Mouse (Mus musculus) embryonic facial prominence, embryonic 11.5 days (tissue): ENCODE results near the gene Pkhd1. TPM values are rescaled to one million over a fixed set of nuclear protein-coding genes. Genes with fewer than 3 reads are reported as not detected.

Experiments used
- ATAC-seq: fragments of 200-750 bp; cut with Nextera tagmentation; replicated peaks from 2 replicates; pipeline ENCODE4 v1.8.0; 2017; ENCODE audit warnings: low read depth; ENCODE audit not compliant: insufficient number of reproducible peaks, low FRiP score, low TSS enrichment
- DNase-seq: peaks from one replicate; pipeline ENCODE4 v3.0.0-alpha.2; 2015; ENCODE audit warnings: low spot score
- H3K27ac ChIP-seq: fragments of 300-500 bp; sonication (generic); replicated peaks from 2 replicates; pipeline ENCODE4 v1.5.1; 2014; ENCODE audit warnings: mild to moderate bottlenecking, low read depth, low read length, control low read depth
- H3K27me3 ChIP-seq: fragments of 300-500 bp; sonication (generic); 2 replicates; pipeline ENCODE4 v1.6.1; 2014; ENCODE audit warnings: mild to moderate bottlenecking, low read length, moderate library complexity, mixed read lengths; ENCODE audit not compliant: control insufficient read depth, insufficient read depth
- H3K36me3 ChIP-seq: fragments of 300-500 bp; sonication (generic); replicated peaks from 2 replicates; pipeline ENCODE4 v1.6.1; 2014; ENCODE audit warnings: low read depth, mild to moderate bottlenecking, low read length, moderate library complexity, mixed read lengths; ENCODE audit not compliant: control insufficient read depth, insufficient read depth
- H3K4me1 ChIP-seq: fragments of 300-500 bp; sonication (generic); 2 replicates; pipeline ENCODE4 v1.6.1; 2014; ENCODE audit warnings: low read length, mixed read lengths; ENCODE audit not compliant: control insufficient read depth, insufficient read depth
- H3K4me2 ChIP-seq: fragments of 300-500 bp; sonication (generic); 2 replicates; pipeline ENCODE4 v1.6.1; 2014; ENCODE audit warnings: low read depth, mild to moderate bottlenecking, control low read depth, low read length, moderate library complexity
- H3K4me3 ChIP-seq: fragments of 300-500 bp; sonication (generic); 2 replicates; pipeline ENCODE4 v1.5.1; 2014; ENCODE audit warnings: low read depth, low read length, control low read depth
- H3K9ac ChIP-seq: fragments of 300-500 bp; sonication (generic); replicated peaks from 2 replicates; pipeline ENCODE4 v1.6.1; 2014; ENCODE audit warnings: mild to moderate bottlenecking, control low read depth, low read length
- H3K9me3 ChIP-seq: fragments of 300-500 bp; sonication (generic); replicated peaks from 2 replicates; pipeline ENCODE4 v1.6.1; 2016; ENCODE audit warnings: mild to moderate bottlenecking, low read length, inconsistent platforms, mixed read lengths; ENCODE audit not compliant: control insufficient read depth
- WGBS: fragments of 180-500 bp; shearing (Covaris S2); extraction: QIAGEN DNeasy Blood & Tissue Kit; methylation state at CpG from one replicate; pipeline ENCODE4 v1.1.7; 2014; 5-methylcytosine and 5-hydroxymethylcytosine counted together
- polyA plus RNA-seq: library from polyadenylated mRNA; unstranded; fragments of >200 nt; fragmentation: Nextera tagmentation; extraction: Ambion mirVana; gene quantifications from 2 replicates; pipeline ENCODE4 v1.2.1, GENCODE M21; 2014

Pkhd1 gene
- polyA plus RNA-seq, 1 experiment from 2014 or later, result not detected

DNA sequence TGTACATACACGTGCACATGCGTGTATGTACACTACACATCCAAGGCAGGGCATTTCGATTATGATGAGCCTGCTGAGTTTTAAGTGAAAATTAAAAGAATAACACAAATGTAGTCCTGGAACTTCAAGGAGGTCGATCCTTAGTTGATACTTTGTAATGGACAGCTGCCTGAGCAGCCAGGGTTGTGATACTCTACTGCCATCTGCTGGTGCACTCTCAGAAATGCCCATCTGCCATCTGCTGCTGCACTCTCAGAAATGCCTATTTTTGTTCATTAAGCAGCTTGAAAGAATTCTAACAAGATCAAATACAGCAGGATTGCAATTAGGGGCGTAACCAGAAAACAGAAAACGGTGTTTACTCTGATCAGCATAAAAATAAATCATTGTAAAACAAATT is 63.5 kb downstream of the Pkhd1 start:
- H3K4me2 ChIP-seq, result no peak overlapping the region
- ATAC-seq, result no peak
- H3K4me1 ChIP-seq, result no peaks in the 10 kb centered on the region
- no peaks in the 10 kb centered on the region for H3K27me3 ChIP-seq
- no peak overlapping the region for H3K4me3 ChIP-seq
- H3K9ac ChIP-seq, result no peak overlapping the region
- H3K9me3 ChIP-seq, result no peaks in the 10 kb centered on the region
- 29% methylated on average over 6 of the region's 6 CpGs for WGBS
- DNase-seq, result peak; percentile 69
- no peaks in the 10 kb centered on the region for H3K36me3 ChIP-seq
- no peak overlapping the region for H3K27ac ChIP-seq

DNA sequence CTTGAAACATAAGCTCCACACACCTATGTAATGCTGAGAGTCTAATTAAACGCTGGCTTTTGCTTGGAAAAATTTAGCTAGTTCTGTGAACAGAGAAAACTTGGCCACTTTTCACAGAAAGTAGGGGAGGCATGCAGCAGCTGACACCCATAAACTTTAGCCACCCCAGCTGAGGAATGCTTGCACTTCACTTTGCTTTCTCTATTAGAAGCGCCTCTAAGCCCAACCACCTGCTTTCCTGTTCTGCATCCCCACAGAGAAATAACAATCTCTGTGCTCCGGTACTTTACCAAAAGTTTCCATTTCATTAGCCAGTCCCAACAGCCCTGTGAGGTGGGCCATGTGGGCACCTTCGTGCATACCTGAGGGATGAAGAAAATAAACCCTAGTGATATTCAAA is 66.5 kb downstream of the Pkhd1 start:
- ATAC-seq (no peak), DNase-seq (no peak)
- 68% methylated on average over 4 of the region's 4 CpGs for WGBS
- Histone ChIP-seq H3K4me3 (no peak overlapping the region), H3K4me1 (no peaks in the 10 kb centered on the region), H3K9ac (no peak overlapping the region), H3K27me3 (no peaks in the 10 kb centered on the region), H3K36me3 (no peaks in the 10 kb centered on the region), H3K9me3 (no peaks in the 10 kb centered on the region), H3K27ac (no peak overlapping the region), H3K4me2 (no peak overlapping the region)

DNA sequence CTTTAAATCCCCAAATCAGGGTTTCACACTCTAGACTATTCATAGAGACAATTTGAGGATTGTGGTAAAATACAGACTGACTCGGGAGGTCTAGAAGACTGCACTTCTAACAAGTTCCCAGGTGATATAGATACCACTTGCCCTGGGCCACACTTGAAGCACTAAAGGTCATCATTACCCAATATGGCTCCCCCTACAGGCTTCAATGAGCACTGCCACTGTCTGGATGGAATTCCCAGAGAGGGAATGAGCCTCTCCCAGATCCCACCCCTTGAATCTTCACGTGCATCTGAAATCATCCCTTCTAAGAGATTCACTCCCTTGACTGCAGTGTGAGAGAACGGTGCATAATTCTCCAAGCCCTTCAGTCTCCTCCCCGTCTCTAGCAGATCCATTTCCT is 73.3 kb downstream of the Pkhd1 start:
- 58% methylated on average over 4 of the region's 4 CpGs for WGBS
- no peaks in the 10 kb centered on the region for H3K27me3 ChIP-seq
- no peak for ATAC-seq

DNA sequence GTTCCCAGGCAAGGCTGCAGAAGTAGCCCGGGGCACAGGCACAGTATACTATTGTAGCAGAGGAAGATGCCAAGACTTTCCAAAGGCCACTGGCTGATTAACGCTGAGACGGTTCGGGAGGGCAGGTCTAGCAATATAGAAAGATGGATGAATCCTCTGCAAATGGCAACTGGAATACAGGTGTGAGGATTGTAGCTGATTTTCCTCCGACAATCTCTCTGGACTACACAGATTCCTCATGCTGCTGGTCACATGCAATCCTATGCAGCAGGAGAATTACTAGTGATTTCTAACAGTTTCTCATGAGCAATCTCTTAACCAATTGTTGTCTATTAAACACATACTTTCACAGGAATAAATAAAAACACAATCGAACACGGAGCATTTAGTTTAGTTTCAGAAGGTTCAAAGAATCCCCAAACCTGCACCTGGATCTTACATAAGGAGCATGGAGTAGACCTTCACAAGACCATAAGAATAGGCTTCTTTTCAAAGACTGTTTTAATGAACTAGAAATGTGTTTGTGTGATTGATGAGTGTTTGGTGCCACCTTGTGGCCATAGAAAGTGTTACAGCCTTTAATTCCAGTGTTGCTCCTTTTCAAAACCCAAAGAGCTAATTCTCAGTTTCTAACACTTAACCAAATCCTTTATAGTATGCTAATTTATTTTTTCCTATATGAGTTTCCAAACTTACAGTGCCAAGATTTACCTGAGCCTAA is 104.3 kb downstream of the Pkhd1 start:
- H3K27me3 ChIP-seq, result no peaks in the 10 kb centered on the region
- no peaks in the 10 kb centered on the region for H3K4me1 ChIP-seq
- H3K4me2 ChIP-seq, result no peak overlapping the region
- H3K4me3 ChIP-seq, result no peak overlapping the region
- DNase-seq (peak; percentile 76), ATAC-seq (no peak)
- no peaks in the 10 kb centered on the region for H3K36me3 ChIP-seq
- H3K9me3 ChIP-seq, result no peaks in the 10 kb centered on the region
- H3K27ac ChIP-seq, result no peak overlapping the region
- no peak overlapping the region for H3K9ac ChIP-seq
- WGBS, result 70% methylated on average over 7 of the region's 7 CpGs

More for the DNA sequence above, 73.3 kb downstream of the Pkhd1 start:
- H3K36me3 ChIP-seq, result no peaks in the 10 kb centered on the region
- no peak overlapping the region for H3K4me3 ChIP-seq
- H3K4me1 ChIP-seq, result no peaks in the 10 kb centered on the region
- no peak overlapping the region for H3K4me2 ChIP-seq
- H3K9ac ChIP-seq, result no peak overlapping the region
- DNase-seq, result no peak
- no peak overlapping the region for H3K27ac ChIP-seq
- H3K9me3 ChIP-seq, result no peaks in the 10 kb centered on the region

DNA sequence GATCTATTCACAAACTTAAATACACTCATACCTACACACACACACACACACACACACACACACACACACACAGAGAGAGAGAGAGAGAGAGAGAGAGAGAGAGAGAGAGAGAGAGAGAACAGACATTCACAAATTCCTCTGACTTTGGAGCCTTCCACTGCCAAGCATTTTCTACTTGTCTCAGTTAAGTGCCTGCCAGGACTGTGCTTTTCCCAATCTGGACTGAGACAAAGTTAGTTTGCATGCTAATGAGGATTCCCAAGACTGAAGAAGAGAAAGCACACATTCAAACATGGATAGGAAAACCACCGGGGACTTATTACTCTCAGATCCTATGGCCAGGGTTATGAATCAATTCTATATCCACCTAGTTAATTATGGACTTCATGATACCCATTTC is 118.9 kb downstream of the Pkhd1 start:
- no peak overlapping the region for H3K9ac ChIP-seq
- no peaks in the 10 kb centered on the region for H3K9me3 ChIP-seq
- H3K27ac ChIP-seq, result no peak overlapping the region
- no peaks in the 10 kb centered on the region for H3K27me3 ChIP-seq
- no peak overlapping the region for H3K4me3 ChIP-seq
- H3K4me2 ChIP-seq, result no peak overlapping the region
- ATAC-seq (no peak), DNase-seq (no peak)
- WGBS, result 88% methylated on average over 1 of the region's 1 CpGs
- no peaks in the 10 kb centered on the region for H3K36me3 ChIP-seq
- no peaks in the 10 kb centered on the region for H3K4me1 ChIP-seq

DNA sequence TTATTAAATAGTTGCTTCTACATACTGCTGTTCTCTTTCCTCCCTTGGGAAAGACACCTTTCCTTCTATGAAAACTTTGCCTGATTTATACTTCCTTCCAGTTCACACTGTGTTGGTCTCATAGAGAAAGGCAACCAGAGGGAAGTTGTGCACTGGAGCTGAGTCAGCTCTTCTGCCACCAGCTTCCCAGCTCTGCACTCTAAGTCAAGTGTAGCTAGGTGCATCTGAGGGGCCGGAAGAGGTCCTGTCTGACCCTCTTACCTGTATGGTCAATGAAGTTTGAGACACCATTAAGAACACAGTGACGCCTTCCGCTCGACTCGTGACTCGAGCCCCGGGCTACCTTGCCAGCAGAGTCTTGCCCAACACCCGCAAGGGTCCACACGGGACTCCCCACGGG is 131.8 kb downstream of the Pkhd1 start:
- no peaks in the 10 kb centered on the region for H3K4me1 ChIP-seq
- no peak overlapping the region for H3K27ac ChIP-seq
- no peak overlapping the region for H3K4me3 ChIP-seq
- WGBS, result 96% methylated on average over 8 of the region's 10 CpGs
- H3K9me3 ChIP-seq, result no peaks in the 10 kb centered on the region
- DNase-seq (no peak), ATAC-seq (no peak)
- H3K4me2 ChIP-seq, result no peak overlapping the region
- no peak overlapping the region for H3K9ac ChIP-seq
- H3K27me3 ChIP-seq, result no peaks in the 10 kb centered on the region
- H3K36me3 ChIP-seq, result no peaks in the 10 kb centered on the region

DNA sequence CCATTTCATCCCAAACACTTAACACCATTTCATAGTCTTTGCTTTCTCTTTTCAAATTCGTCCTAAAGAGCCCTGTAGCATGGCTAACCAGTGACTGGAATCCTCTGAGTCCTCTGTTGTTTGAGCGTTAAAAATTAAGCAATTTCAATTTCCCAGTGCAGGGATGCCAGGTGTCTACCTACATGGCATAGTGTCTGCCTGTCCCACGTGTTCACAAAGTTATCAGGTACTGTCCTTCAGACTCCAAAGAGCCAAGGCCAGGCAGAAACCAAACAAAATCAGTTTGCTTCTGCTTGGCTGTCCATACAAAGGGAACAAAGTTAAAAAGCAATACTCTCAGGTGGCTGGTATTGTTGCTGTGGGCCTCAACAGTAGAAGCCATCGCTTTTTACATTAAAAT is 136.0 kb downstream of the Pkhd1 start:
- DNase-seq (no peak), ATAC-seq (no peak)
- H3K4me1 ChIP-seq, result no peaks in the 10 kb centered on the region
- H3K9me3 ChIP-seq, result no peaks in the 10 kb centered on the region
- no peak overlapping the region for H3K27ac ChIP-seq
- no peak overlapping the region for H3K4me2 ChIP-seq
- H3K36me3 ChIP-seq, result no peaks in the 10 kb centered on the region
- WGBS, result 75% methylated on average over 4 of the region's 4 CpGs
- no peak overlapping the region for H3K4me3 ChIP-seq
- no peak overlapping the region for H3K9ac ChIP-seq
- no peaks in the 10 kb centered on the region for H3K27me3 ChIP-seq

DNA sequence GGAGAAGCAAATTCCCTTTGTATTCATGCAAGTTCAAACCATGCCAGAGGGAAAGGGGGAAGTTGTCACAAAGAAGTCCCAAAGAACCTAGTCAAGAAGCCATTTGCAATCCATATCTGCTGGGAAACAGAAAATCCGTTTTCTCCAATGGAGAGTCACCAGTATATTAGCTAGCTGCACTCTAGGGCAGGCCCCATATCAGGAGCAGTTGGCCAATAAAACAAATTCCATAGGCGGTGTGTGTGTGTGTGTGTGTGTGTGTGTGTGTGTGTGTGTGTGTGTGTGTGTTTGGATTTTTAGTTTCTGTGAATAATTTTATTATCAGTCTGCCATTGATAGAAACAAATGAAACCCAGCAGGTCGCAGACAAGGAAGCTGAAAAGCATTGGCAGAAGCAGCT is 139.2 kb downstream of the Pkhd1 start:
- H3K27me3 ChIP-seq, result no peaks in the 10 kb centered on the region
- H3K4me2 ChIP-seq, result no peak overlapping the region; the same call in 1 of the 2 replicates
- no peak overlapping the region for H3K9ac ChIP-seq
- no peak for DNase-seq
- no peaks in the 10 kb centered on the region for H3K9me3 ChIP-seq
- ATAC-seq, result no peak
- no peaks in the 10 kb centered on the region for H3K4me1 ChIP-seq
- H3K36me3 ChIP-seq, result no peaks in the 10 kb centered on the region
- H3K27ac ChIP-seq, result no peak overlapping the region
- H3K4me3 ChIP-seq, result no peak overlapping the region
- WGBS, result 75% methylated on average over 3 of the region's 3 CpGs
